Mouse (Mus musculus): ENCODE measurements at regions not wholly inside any gene's neighbourhood (a gene's known extent, or its start where the extent isn't known, plus 50 kb on each side); places are given as distances from the start of the nearest gene placed in this dataset.

DNA sequence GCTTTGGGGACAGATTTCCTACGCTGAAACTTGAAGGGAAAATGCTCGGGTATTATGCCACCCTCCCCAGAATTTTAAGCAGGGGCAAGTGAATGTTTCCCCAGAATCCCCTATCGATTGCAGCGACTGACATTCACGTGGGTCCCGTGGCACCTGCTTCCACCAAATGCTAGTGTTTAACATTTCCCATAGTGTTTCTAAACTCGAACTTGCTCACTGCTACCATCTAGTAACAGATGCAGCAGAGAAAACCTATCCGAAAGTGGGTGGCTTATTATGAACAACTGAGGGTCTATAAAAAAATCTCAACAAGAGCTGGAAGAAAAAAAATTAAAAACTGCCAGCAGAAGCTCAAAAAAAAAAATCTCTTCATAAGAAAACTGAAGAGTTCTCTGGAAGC lies 284.2 kb downstream of the Rnf144a start:
- no peak for DNase-seq

- no peak for DNase-seq
Observed at GRCm38 (mm10) chr12:26130011-26130410, 285.0 kb downstream of the Rnf144a start.

- no peak for DNase-seq
Observed at GRCm38 (mm10) chr12:26129511-26129910, 285.5 kb downstream of the Rnf144a start.

- no peak for DNase-seq
Observed at GRCm38 (mm10) chr12:26128851-26129250, 286.2 kb downstream of the Rnf144a start.

DNA sequence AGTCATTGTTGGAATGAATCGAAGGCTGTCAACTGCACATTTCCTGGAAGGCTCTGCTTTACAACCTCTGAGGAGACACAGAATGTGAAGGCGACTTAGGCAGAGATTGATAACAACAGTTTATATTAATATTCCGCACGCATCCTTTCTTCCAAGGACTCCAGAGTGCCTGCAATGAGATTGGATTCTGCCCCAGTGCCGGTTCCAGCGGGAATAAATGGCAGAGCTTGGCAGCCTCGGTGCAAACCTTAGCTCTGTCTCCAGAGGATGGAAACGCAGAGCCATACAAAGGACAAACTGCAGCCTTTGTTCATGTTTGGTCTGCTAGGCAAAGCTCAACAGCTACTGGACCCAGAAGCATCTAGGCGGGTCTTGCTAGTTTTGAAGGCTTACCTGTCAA lies 288.8 kb downstream of the Rnf144a start:
- DNase-seq: no peak

DNA sequence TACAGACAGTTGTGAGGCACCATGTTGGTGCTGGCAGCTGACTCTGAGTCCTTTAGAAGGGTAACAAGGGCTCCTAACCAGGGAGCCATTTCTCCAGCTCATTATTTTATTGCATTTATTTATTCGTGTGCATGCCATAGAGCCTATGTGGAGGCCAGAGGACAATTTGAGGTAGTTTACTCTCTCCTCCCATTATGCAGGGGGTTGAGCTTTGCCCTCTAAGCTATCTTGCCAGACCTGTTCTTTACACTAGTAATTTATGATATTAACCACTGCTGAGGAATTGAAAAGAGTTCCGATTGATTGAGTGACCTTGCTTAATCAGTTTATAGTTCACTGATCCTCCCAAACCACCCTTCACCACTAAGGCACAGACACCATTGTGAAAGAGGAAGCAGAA lies 290.8 kb downstream of the Rnf144a start:
- DNase-seq: no peak

DNA sequence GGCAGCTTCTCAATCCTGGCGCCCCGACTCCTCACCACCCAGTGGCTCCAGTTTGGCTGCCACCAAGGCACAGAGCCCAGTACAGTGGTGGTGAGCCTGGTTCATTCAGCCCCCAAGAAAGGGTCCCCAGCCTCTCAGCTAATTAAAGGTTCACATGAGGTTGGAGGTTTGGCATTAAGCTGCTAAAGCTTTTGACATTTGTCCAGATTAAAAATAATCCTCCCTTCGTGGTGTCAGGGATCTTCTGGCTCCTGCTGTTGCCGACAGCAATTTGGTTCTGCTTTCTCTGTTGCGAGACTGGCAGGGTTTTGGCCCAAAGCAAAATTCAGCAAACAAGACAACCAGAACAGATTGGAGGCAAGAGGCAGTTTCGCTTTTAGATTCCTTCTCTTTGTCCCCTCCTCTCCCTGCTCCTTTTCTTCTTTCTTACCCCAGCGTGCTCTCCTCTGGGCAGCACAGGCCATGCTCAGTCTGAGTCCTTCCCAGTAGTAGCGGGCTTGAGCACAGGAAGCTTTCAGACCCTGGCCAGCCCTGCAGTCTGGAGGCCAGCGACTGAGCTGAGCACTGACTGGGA lies 299.6 kb downstream of the Rnf144a start:
- DNase-seq: peak; percentile 11

GRCm38 (mm10) chr12:26112166-26113019 lies 302.7 kb downstream of the Rnf144a start:
- DNase-seq: peak; percentile 65

DNA sequence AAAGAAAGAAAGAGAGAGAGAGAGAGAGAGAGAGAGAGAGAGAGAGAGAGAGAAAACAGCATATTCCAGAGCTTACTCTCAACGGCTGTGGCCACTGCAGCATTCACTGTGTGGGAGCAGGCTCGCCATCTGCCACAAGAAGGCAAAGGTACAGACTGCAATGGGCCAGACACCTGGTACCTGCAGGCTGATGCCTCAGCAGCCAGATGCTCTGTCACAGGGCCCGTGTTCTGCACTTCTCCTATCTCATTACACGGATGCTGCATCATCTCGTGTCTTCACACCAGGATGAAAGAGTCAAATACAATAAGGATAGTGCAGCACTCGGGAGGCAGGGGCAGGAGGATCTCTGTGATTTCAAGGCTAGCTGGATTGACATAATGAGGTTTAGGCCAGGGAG lies 305.2 kb downstream of the Rnf144a start:
- no peak for DNase-seq

DNA sequence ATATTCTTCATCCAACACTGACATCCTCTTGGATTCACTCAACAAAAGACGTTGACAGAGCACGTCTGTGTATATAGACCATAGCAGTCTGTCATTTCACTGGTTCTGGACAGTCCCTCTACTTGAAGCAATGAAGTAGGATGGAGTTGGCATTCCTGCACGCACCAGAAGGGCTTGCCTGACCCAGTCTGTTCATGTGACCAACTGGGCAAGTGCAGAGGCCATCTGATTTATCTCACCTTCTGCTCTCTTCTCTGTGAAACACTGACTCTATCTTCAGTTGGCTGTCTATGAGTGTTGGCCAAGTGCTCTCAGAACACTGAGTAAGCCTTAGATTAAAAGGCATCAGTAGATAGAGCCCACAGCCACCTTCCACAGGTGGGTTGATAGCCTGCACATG lies 310.7 kb downstream of the Rnf144a start:
- no peak for DNase-seq

DNA sequence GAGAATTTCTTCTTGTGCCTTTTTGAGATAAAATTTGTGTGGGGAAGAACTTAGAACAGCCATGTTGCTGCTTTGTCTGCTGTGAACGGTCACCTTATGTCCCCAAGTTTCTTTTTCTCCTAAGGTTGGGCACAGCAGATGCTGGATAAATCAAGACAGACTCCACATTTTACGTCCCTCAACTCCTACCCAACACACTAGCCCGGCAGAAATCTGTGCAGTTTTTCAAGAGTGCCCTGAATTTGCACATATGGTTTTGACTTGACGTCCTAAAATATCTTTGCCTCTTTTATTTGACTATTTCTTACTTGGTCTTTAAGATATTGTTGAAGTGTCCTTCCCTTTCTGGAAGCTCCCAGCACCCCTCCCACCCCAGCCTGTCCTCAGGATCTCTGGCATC lies 312.7 kb downstream of the Rnf144a start:
- DNase-seq: no peak

DNA sequence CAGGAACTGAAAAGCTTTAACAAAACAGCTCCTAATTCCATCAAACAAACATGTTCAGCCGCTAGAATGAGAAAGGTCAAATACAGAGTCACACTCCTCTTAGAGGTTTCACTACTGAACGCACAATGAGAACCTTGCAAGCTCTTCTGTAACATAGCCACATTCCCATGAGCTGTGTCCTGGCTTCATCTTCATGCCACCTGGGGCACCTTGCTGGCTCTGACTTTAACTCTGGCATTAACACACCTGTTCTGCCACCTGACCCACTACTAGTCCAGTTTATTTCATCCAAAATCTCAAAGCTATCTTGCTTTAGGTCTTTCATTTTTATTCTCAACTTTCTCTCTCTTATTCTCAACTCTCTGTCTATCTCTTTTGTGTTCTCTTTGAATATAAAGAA lies 314.9 kb downstream of the Rnf144a start:
- no peak for DNase-seq

DNA sequence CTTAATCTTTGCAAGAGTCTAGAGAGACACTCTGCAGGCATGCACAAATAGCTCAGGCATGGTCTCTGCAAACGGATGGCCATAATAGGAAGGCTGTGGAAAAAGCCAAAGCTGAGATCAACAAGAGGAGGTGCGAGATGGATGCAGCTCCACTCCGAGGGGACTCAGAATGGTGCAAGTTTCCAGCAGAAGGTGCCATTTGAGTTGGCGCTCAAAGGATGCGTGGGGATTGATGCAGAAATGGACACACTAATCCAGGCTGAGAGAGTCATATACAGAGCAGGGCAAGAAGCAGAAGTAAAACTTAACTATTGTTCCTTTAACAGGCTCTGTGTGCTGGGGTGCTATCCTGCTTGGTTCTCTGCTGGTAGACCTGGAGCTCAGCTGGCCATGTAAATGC lies 315.9 kb downstream of the Rnf144a start:
- no peak for DNase-seq

GRCm38 (mm10) chr12:26092311-26092710 lies 322.7 kb downstream of the Rnf144a start:
- no peak for DNase-seq

DNA sequence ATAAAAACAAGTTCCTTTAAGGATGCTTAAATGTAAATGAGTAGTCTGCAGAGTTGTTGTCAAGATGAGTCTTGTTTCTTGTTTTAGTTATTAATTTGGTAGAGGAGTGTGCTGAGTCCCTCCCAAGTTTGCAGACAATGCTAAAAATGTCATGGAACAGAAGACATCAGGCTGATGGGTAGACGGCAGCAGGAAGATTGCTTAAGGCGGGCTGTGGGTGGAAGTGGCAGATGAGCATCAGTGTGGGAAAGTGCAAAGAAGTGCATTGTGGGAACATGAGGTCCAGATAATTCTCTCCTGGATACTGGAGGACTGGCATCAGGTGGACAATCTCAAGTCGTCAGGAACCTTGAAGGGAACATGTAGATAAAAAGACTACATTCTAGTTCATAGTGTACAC lies 323.2 kb downstream of the Rnf144a start:
- no peak for DNase-seq

DNA sequence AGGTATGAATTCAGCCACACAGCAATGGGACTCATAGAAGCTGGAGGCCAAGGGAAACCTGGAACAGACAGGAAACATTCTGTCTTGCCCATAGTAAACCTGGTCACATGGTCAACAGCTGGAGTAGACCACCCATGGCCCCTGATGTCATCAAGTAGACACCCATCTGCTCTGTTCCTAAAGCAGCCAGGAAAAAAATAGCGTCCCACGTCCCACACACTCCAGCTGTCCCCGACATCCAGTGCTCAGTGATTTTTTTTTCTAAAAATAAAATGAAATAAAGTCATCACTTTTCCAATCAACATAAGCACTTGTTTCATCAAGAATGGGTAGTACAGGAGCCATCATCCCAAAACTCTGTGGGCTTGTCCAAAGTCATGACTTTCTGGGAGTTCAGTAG lies 326.7 kb downstream of the Rnf144a start:
- no peak for DNase-seq

GRCm38 (mm10) chr12:26086923-26087322 lies 328.1 kb downstream of the Rnf144a start:
- DNase-seq: no peak

GRCm38 (mm10) chr12:26086414-26086813 lies 328.6 kb downstream of the Rnf144a start:
- no peak for DNase-seq

DNA sequence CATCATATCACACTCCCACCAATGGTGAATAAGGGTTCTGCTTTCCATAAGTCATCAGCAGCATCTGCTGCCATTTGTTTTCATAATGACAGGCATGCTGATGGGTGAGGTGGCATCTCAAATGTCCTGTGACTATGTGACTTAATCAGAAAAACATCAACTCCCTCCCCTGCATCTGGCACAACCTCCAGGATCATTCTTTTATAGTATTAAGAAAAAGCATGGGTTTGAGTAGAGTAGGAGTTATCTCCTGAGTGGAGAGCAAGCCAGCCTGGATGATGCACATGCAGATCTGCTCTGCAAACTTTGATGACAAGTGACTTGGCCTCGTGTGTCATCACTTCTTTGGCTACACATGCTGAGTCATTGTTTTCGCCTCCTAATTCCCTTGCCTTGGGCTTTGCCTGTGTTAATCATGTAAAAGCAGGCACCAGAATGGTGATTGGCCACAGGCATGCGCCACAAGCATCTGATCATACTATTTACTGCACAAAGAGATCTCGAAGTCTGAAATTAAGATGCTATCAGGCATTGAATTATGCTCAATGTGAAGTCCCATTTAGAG lies 335.9 kb downstream of the Rnf144a start:
- no peak for DNase-seq

- DNase-seq: no peak
Observed at GRCm38 (mm10) chr12:26075638-26076254, 339.3 kb downstream of the Rnf144a start.

GRCm38 (mm10) chr12:26072180-26072579 lies 342.9 kb downstream of the Rnf144a start:
- no peak for DNase-seq

GRCm38 (mm10) chr12:26071610-26072009 lies 343.4 kb downstream of the Rnf144a start:
- peak; percentile 56 for DNase-seq

DNA sequence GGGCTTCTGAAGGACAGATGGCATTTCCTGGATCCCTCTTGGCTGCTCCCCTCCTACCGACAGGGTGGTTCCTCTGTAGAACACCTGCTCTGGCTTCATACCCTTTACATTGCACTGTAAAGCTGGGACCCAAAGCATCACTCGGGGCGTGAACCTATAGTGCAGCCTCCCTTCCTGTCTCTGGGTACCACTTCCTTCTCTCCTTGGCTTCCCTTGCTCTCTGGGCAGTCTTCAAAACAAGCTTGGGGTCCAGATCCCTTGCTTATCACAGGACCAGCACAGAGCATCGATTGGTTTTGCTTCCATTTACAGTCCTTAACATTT lies 346.4 kb downstream of the Rnf144a start:
- DNase-seq: no peak

Data from gastrocnemius, postnatal 10 days (tissue).